Mouse (Mus musculus): ENCODE data around the gene Calml4. TPM values are rescaled to one million over a fixed set of nuclear protein-coding genes. Genes with fewer than 3 reads are reported as not detected.

The Calml4 gene
- total and polyA plus RNA-seq, 3 experiments, result 0.62 to 4.6 TPM; not detected in 1

GRCm38 (mm10) chr9:62810543-62811515 is 47.1 kb upstream of the Calml4 start:
- H3K9me3 ChIP-seq (replicated peaks; ENCODE audit: insufficient read depth, low read length), result no peaks in the 10 kb centered on the region
- TF ChIP-seq ZMIZ1 (IDR thresholded peaks at IDR 0.05; ENCODE audit: low read depth, low read length) (0 out of 2 replicates have a peak, but pooled peaks have one; percentile 27), TAL1 (IDR thresholded peaks at IDR 0.05; ENCODE audit: low read length) (no peak), RCOR1 (IDR thresholded peaks at IDR 0.05; ENCODE audit: low read depth, low read length) (no peak), SMC3 (IDR thresholded peaks at IDR 0.05; ENCODE audit: low read depth, low read length) (no peak; the same call in 1 of the 2 replicates), MAZ (IDR thresholded peaks at IDR 0.05; ENCODE audit: low read depth, low read length) (0 out of 2 replicates have a peak, but pooled peaks have one; percentile 52), NRF1 (IDR thresholded peaks at IDR 0.05; ENCODE audit: insufficient read depth, low read depth, low read length, poor library complexity, severe bottlenecking) (no peak), NELFE (IDR thresholded peaks at IDR 0.05; ENCODE audit: low read depth, low read length) (peak; percentile 22; the same call in 1 of the 2 replicates), POLR2A (IDR thresholded peaks at IDR 0.05; ENCODE audit: control insufficient read depth in 1 of 2, insufficient read depth in 1 of 2, low read depth in 1 of 2, low read length in 2 of 2, poor library complexity in 1 of 2) (no peak), TCF12 (IDR thresholded peaks at IDR 0.05; ENCODE audit: low read depth, low read length) (no peak), BHLHE40 (IDR thresholded peaks at IDR 0.05; ENCODE audit: borderline replicate concordance, low read depth, low read length) (no peak), POLR2AphosphoS2 (IDR thresholded peaks at IDR 0.05; ENCODE audit: low read length) (0 out of 2 replicates have a peak, but pooled peaks have one; percentile 21), ETS1 (IDR thresholded peaks at IDR 0.05; ENCODE audit: low read depth, low read length) (no peak), CHD1 (IDR thresholded peaks at IDR 0.05; ENCODE audit: low read depth, low read length) (peak; percentile 96), JUND (IDR thresholded peaks at IDR 0.05; ENCODE audit: low read depth, low read length) (no peak), MAX (IDR thresholded peaks at IDR 0.05; ENCODE audit: low read length) (no peak), RAD21 (IDR thresholded peaks at IDR 0.05; ENCODE audit: low read depth, low read length) (no peak; the same call in 1 of the 2 replicates), ZNF384 (IDR thresholded peaks at IDR 0.05; ENCODE audit: low read depth, low read length) (no peak), EP300 (IDR thresholded peaks at IDR 0.05; ENCODE audit: low read depth in 1 of 2, low read length in 2 of 2) (no peak; a peak in 1 of 4 replicates), SIN3A (IDR thresholded peaks at IDR 0.05; ENCODE audit: low read length) (peak; percentile 79), CTCF (IDR thresholded peaks at IDR 0.05 in 2 of 3, conservative IDR thresholded peaks at IDR 0.05 in 1 of 3; ENCODE audit: control insufficient read depth in 1 of 3, insufficient read depth in 1 of 3, low read depth in 2 of 3, low read length in 3 of 3, poor library complexity in 1 of 3, severe bottlenecking in 1 of 3) (peak in 2 of 3 experiments; percentile 10 to 14; a peak in 1 of 6 replicates), MYC (IDR thresholded peaks at IDR 0.05; ENCODE audit: low read depth, low read length) (peak; percentile 50; the same call in 1 of the 2 replicates), MAFK (IDR thresholded peaks at IDR 0.05; ENCODE audit: borderline replicate concordance, low read depth, low read length) (no peak), USF1 (IDR thresholded peaks at IDR 0.05; ENCODE audit: low read depth, low read length) (no peak), MEF2A (IDR thresholded peaks at IDR 0.05; ENCODE audit: extremely low read depth, insufficient replicate concordance, low read depth, low read length, poor library complexity, severe bottlenecking) (no peak), POLR2AphosphoS5 (IDR thresholded peaks at IDR 0.05; ENCODE audit: borderline replicate concordance, low read depth, low read length) (no peak), ZC3H11A (IDR thresholded peaks at IDR 0.05; ENCODE audit: low read depth, low read length) (no peak), MXI1 (IDR thresholded peaks at IDR 0.05; ENCODE audit: low read depth, low read length) (peak; percentile 50; the same call in 1 of the 2 replicates), UBTF (IDR thresholded peaks at IDR 0.05; ENCODE audit: borderline replicate concordance, insufficient read depth, low read depth, low read length) (0 out of 2 replicates have a peak, but pooled peaks have one; percentile 1), USF2 (IDR thresholded peaks at IDR 0.05; ENCODE audit: borderline replicate concordance in 1 of 2, insufficient read depth in 1 of 2, low read depth in 1 of 2, low read length in 2 of 2) (no peak), ELF1 (IDR thresholded peaks at IDR 0.05; ENCODE audit: low read depth, low read length) (no peak), CHD2 (IDR thresholded peaks at IDR 0.05; ENCODE audit: low read length) (no peak), KAT2A (conservative IDR thresholded peaks at IDR 0.05; ENCODE audit: low read depth, low read length) (no peak), GABPA (IDR thresholded peaks at IDR 0.05; ENCODE audit: low read depth, low read length) (no peak), E2F4 (IDR thresholded peaks at IDR 0.05; ENCODE audit: borderline replicate concordance, low read depth, low read length) (no peak)

More at GRCm38 (mm10) chr9:62810543-62811515, 47.1 kb upstream of the Calml4 start:
- Histone ChIP-seq H3K27ac (ENCODE audit: control insufficient read depth, low read depth, low read length) (peak overlapping the region; percentile 93), H3K4me1 (ENCODE audit: control insufficient read depth in 1 of 2, insufficient read depth in 2 of 2, low read length in 2 of 2) (peaks cover 17% of the 10 kb centered on the region in 2 experiments), H3K4me3 (ENCODE audit: control insufficient read depth in 1 of 2, insufficient read depth in 1 of 2, low read depth in 2 of 2, low read length in 2 of 2) (peak overlapping the region; percentile 73 to 85), H3K36me3 (ENCODE audit: control insufficient read depth in 1 of 2, insufficient read depth in 2 of 2, low read length in 2 of 2) (peaks cover 3 to 44% of the 10 kb centered on the region in 2 experiments; a peak in 3 of 4 replicates), H3K79me2 (ENCODE audit: control insufficient read depth, insufficient read depth, low read length, poor library complexity) (peaks cover 57% of the 10 kb centered on the region), H3K27me3 (ENCODE audit: control insufficient read depth in 1 of 2, insufficient read depth in 2 of 2, low read length in 2 of 2) (no peaks in the 10 kb centered on the region), H3K9ac (ENCODE audit: control insufficient read depth, low read depth, low read length, poor library complexity, severe bottlenecking) (peak overlapping the region; percentile 99)
- DNase-seq (ENCODE audit: low read depth, low spot score), result peak; percentile 78

Measured in MEL (cell line).